In the genomic region with DNA sequence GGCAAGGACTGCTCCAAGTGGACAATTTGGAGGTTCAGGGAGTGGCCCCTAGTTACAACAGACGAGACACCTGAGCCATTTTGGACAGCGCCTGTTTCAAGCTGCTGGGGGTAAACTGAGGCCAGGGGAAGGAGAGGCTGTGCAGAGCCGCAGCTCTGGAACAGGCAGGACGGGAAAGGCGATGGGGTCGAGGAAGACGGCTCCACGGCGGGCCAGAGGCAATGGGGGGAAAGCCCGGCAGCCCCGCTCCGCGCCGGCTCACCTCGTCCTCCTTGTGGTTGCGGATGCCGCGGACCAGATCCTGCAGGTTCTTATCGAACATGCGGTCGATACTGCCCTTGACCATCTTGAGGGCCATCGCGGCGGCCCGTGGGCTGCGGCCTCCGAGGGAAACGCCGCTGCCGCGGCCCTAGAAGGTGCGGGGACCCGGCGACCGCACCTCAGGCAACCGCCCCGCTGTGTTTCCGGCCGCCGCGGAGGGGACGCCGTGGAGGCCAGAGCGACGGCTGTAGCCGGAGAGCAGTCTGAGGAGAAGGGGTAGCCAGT, we compare ENCODE assay signal across 8 mouse cellular contexts. TPM values are rescaled to one million over a fixed set of nuclear protein-coding genes. Genes with fewer than 3 reads are reported as not detected.
DNase-seq lines count a peak whose midpoint lies in the region; ATAC-seq and TF ChIP-seq lines count a peak whose summit lies in the region.

No protein-coding gene starts in this region.

- peak overlapping the region; percentile 55 for H3ac ChIP-seq in myocyte (ENCODE audit: control insufficient read depth, insufficient read length)

- H3K79me2 ChIP-seq in myocyte (ENCODE audit: control insufficient read depth, insufficient read depth) = peaks cover 50% of the 10 kb centered on the region

- peaks cover 40% of the 10 kb centered on the region for H3K4me1 ChIP-seq in heart, embryonic 10.5 days
- peaks cover 29% of the 10 kb centered on the region for H3K4me1 ChIP-seq in thymus, adult 2 months (replicated peaks; ENCODE audit: control insufficient read depth, insufficient read depth, low read length)
- peaks cover 37% of the 10 kb centered on the region for H3K4me1 ChIP-seq in intestine, embryonic 16.5 days (ENCODE audit: control insufficient read depth, insufficient read depth, low read length)

- TF ChIP-seq POLR2A in thymus, adult 2 months (IDR thresholded peaks at IDR 0.05; ENCODE audit: control insufficient read depth, extremely low read depth, insufficient read depth, low read length, poor library complexity) = no peak
- no peak for TF ChIP-seq POLR2A in myocyte (IDR thresholded peaks at IDR 0.05; ENCODE audit: insufficient read length, low read depth)

- no peaks in the 10 kb centered on the region for H3K9me3 ChIP-seq in heart, embryonic 10.5 days
- H3K9me3 ChIP-seq in intestine, embryonic 16.5 days (ENCODE audit: control insufficient read depth, low read length) = no peaks in the 10 kb centered on the region

- H3K9ac ChIP-seq in intestine, embryonic 16.5 days (ENCODE audit: low read depth, low read length) = peak overlapping the region; percentile 98

- peak overlapping the region; percentile 97 for H3K4me3 ChIP-seq in heart, embryonic 10.5 days
- H3K4me3 ChIP-seq in thymus, adult 2 months (ENCODE audit: control insufficient read depth, insufficient read depth, low read length) = peak overlapping the region; percentile 85
- peak overlapping the region; percentile 99 for H3K4me3 ChIP-seq in intestine, embryonic 16.5 days (ENCODE audit: low read length)
- peak overlapping the region; percentile 89 for H3K4me3 ChIP-seq in myocyte

- peak; percentile 45; the same call in 1 of the 2 replicates for TF ChIP-seq CTCF in thymus, adult 2 months (IDR thresholded peaks at IDR 0.05; ENCODE audit: borderline replicate concordance, control insufficient read depth, extremely low read depth, insufficient read depth, low read length, poor library complexity)

- peak overlapping the region; percentile 93 for H3K4me2 ChIP-seq in intestine, embryonic 16.5 days (ENCODE audit: low read depth, low read length)
- peak overlapping the region; percentile 98 for H3K4me2 ChIP-seq in myocyte (ENCODE audit: low read depth)

- under 1% methylated on average over 46 of the region's 46 CpGs for WGBS in heart, embryonic 10.5 days
- under 1% methylated on average over 46 of the region's 46 CpGs for WGBS in thymus, adult 2 months
- WGBS in intestine, embryonic 16.5 days = under 1% methylated on average over 46 of the region's 46 CpGs

- H3K27me3 ChIP-seq in heart, embryonic 10.5 days (ENCODE audit: insufficient read depth, poor library complexity, severe bottlenecking) = no peaks in the 10 kb centered on the region
- H3K27me3 ChIP-seq in thymus, adult 2 months (ENCODE audit: control insufficient read depth, insufficient read depth, low read length) = no peaks in the 10 kb centered on the region
- H3K27me3 ChIP-seq in intestine, embryonic 16.5 days (replicated peaks; ENCODE audit: control insufficient read depth, insufficient read depth, low read length) = no peaks in the 10 kb centered on the region
- no peaks in the 10 kb centered on the region for H3K27me3 ChIP-seq in myocyte (ENCODE audit: control insufficient read depth, insufficient read depth, insufficient read length)

- peak; percentile 2; the same call in 1 of the 2 replicates for ATAC-seq in intestine, embryonic 16.5 days
- no peak for ATAC-seq in CD4-positive, CD25-positive, alpha-beta regulatory T cell, adult 4 months

- peak overlapping the region; percentile 92 for H3K27ac ChIP-seq in heart, embryonic 10.5 days
- H3K27ac ChIP-seq in thymus, adult 2 months (ENCODE audit: control insufficient read depth, insufficient read depth, low read length) = no peak overlapping the region
- H3K27ac ChIP-seq in intestine, embryonic 16.5 days (ENCODE audit: low read length) = peak overlapping the region; percentile 77

- peaks cover 11% of the 10 kb centered on the region for H3K36me3 ChIP-seq in heart, embryonic 10.5 days
- H3K36me3 ChIP-seq in thymus, adult 2 months (ENCODE audit: control insufficient read depth, insufficient read depth, low read length) = no peaks in the 10 kb centered on the region
- H3K36me3 ChIP-seq in intestine, embryonic 16.5 days (ENCODE audit: control insufficient read depth, insufficient read depth, low read length) = no peaks in the 10 kb centered on the region
- H3K36me3 ChIP-seq in myocyte (ENCODE audit: control insufficient read depth, insufficient read depth) = no peaks in the 10 kb centered on the region

- DNase-seq in heart, embryonic 10.5 days (ENCODE audit: low spot score) = no peak
- no peak for DNase-seq in heart, adult 9 months (ENCODE audit: low spot score in 2 of 2)
- DNase-seq in thymus, adult 2 months = no peak
- no peak for DNase-seq in thymus, postnatal 0 days (ENCODE audit: low spot score)
- DNase-seq in Muller cell, postnatal 12 days (ENCODE audit: inconsistent ontology term) = no peak

TF ChIP-seq in myocyte, 11 proteins besides CTCF, POLR2A, EP300 and RAD21:
- TF ChIP-seq MYOG (IDR thresholded peaks at IDR 0.05; ENCODE audit: control insufficient read depth in 1 of 3, insufficient read depth in 1 of 3, insufficient read length in 2 of 3, low read depth in 2 of 3) = no peak
- no peak for TF ChIP-seq TCF3 (IDR thresholded peaks at IDR 0.05; ENCODE audit: insufficient read length, low read depth)
- TF ChIP-seq E2F4 (IDR thresholded peaks at IDR 0.05; ENCODE audit: insufficient read depth) = no peak
- TF ChIP-seq POLR2AphosphoS2 (IDR thresholded peaks at IDR 0.05; ENCODE audit: insufficient read length, low read depth) = no peak

RNA-seq across cellular contexts. Expression of a gene that starts 0.4 kb away (rescaled TPM):
- 53.1 and 60.4 TPM in 2 replicates for polyA plus RNA-seq in heart, embryonic 10.5 days (2016; fragmentation: Nextera tagmentation; extraction: Ambion mirVana)
- 182 and 195 TPM in 2 replicates for polyA plus RNA-seq in thymus, adult 2 months (2012; rRNA removed)
- 48.0 and 54.8 TPM in 2 replicates for polyA plus RNA-seq in thymus, postnatal 0 days (2015; fragmentation: Nextera tagmentation; extraction: Ambion mirVana)
- 57.9 and 58.4 TPM in 2 replicates for polyA plus RNA-seq in intestine, embryonic 16.5 days (2015; fragmentation: Nextera tagmentation; extraction: Ambion mirVana)
- 68.0 TPM for polyA plus RNA-seq in myocyte (2012; fragmentation: generic; extraction: Trizol)
- 10 to 100 TPM; 26.7 to 29.1 TPM for polyA plus RNA-seq in CD4-positive, CD25-positive, alpha-beta regulatory T cell, adult 4 months (2017; shearing (Covaris generic))

RNA-seq across cellular contexts. Expression of a gene that starts 13.3 kb away (rescaled TPM):
- polyA plus RNA-seq in heart, embryonic 10.5 days (2016; fragmentation: Nextera tagmentation; extraction: Ambion mirVana) = 25.6 and 26.1 TPM in 2 replicates
- polyA plus RNA-seq in thymus, adult 2 months (2012; rRNA removed) = 121 and 155 TPM in 2 replicates
- polyA plus RNA-seq in thymus, postnatal 0 days (2015; fragmentation: Nextera tagmentation; extraction: Ambion mirVana) = 10.5 and 15.0 TPM in 2 replicates
- 9.5 and 9.7 TPM in 2 replicates for polyA plus RNA-seq in intestine, embryonic 16.5 days (2015; fragmentation: Nextera tagmentation; extraction: Ambion mirVana)
- polyA plus RNA-seq in myocyte (2012; fragmentation: generic; extraction: Trizol) = 20.6 TPM
- 10 to 100 TPM; 13.4 to 15.5 TPM for polyA plus RNA-seq in CD4-positive, CD25-positive, alpha-beta regulatory T cell, adult 4 months (2017; shearing (Covaris generic))

RNA-seq across cellular contexts. Expression of a gene that starts 39.7 kb away (rescaled TPM):
- polyA plus RNA-seq in heart, embryonic 10.5 days (2016; fragmentation: Nextera tagmentation; extraction: Ambion mirVana) = 12.8 and 14.4 TPM in 2 replicates
- polyA plus RNA-seq in thymus, adult 2 months (2012; rRNA removed) = 56.4 and 66.9 TPM in 2 replicates
- polyA plus RNA-seq in thymus, postnatal 0 days (2015; fragmentation: Nextera tagmentation; extraction: Ambion mirVana) = 17.8 and 20.1 TPM in 2 replicates
- polyA plus RNA-seq in intestine, embryonic 16.5 days (2015; fragmentation: Nextera tagmentation; extraction: Ambion mirVana) = 18.5 and 25.0 TPM in 2 replicates
- 1.9 TPM for polyA plus RNA-seq in myocyte (2012; fragmentation: generic; extraction: Trizol)
- 100 to 1,000 TPM in 1 of 2 experiments, 10 to 100 TPM in 1; 89.2 to 116 TPM for polyA plus RNA-seq in CD4-positive, CD25-positive, alpha-beta regulatory T cell, adult 4 months (2017; shearing (Covaris generic))

RNA-seq across cellular contexts. Expression of a gene that starts 39.9 kb away (rescaled TPM):
- polyA plus RNA-seq in heart, embryonic 10.5 days (2016; fragmentation: Nextera tagmentation; extraction: Ambion mirVana) = 54.8 and 56.8 TPM in 2 replicates
- polyA plus RNA-seq in thymus, adult 2 months (2012; rRNA removed) = 252 and 261 TPM in 2 replicates
- polyA plus RNA-seq in thymus, postnatal 0 days (2015; fragmentation: Nextera tagmentation; extraction: Ambion mirVana) = 107 and 114 TPM in 2 replicates
- 39.8 and 41.8 TPM in 2 replicates for polyA plus RNA-seq in intestine, embryonic 16.5 days (2015; fragmentation: Nextera tagmentation; extraction: Ambion mirVana)
- polyA plus RNA-seq in myocyte (2012; fragmentation: generic; extraction: Trizol) = 25.1 TPM
- polyA plus RNA-seq in CD4-positive, CD25-positive, alpha-beta regulatory T cell, adult 4 months (2017; shearing (Covaris generic)) = 100 to 1,000 TPM; 265 to 359 TPM

RNA-seq across cellular contexts. Expression of a gene that starts 56.3 kb away (rescaled TPM):
- 70.6 and 84.1 TPM in 2 replicates for polyA plus RNA-seq in heart, embryonic 10.5 days (2016; fragmentation: Nextera tagmentation; extraction: Ambion mirVana)
- 94.6 and 119 TPM in 2 replicates for polyA plus RNA-seq in thymus, adult 2 months (2012; rRNA removed)
- 62.7 and 80.3 TPM in 2 replicates for polyA plus RNA-seq in thymus, postnatal 0 days (2015; fragmentation: Nextera tagmentation; extraction: Ambion mirVana)
- polyA plus RNA-seq in intestine, embryonic 16.5 days (2015; fragmentation: Nextera tagmentation; extraction: Ambion mirVana) = 62.3 and 63.0 TPM in 2 replicates
- 93.1 TPM for polyA plus RNA-seq in myocyte (2012; fragmentation: generic; extraction: Trizol)
- 10 to 100 TPM; 12.3 to 13.2 TPM for polyA plus RNA-seq in CD4-positive, CD25-positive, alpha-beta regulatory T cell, adult 4 months (2017; shearing (Covaris generic))
